ENCODE assay signal across 14 mouse cellular contexts in genomic region chr10:128142165-128142564, GRCm38 (mm10). TPM values are rescaled to one million over a fixed set of nuclear protein-coding genes. Genes with fewer than 3 reads are reported as not detected.
DNase-seq lines count a peak whose midpoint lies in the region; ATAC-seq and TF ChIP-seq lines count a peak whose summit lies in the region.
"Had no signal": no experiment of that assay in that cellular context is flagged by ENCODE, and none has a peak within 500 bp of the region (broad histone marks: within the 10 kb centered on the region; RNA-seq: fewer than 3 reads in every experiment).

No protein-coding gene starts in this region.

- no peak for DNase-seq in cerebellum, adult 2 months
- DNase-seq in cerebellum, adult 8-10 months: no peak
- peak; percentile 34 for DNase-seq in kidney, adult 2 months
- DNase-seq in thymus, postnatal 14 days: peak; percentile 26
- no peak for DNase-seq in thymus, adult 18-20 months
- DNase-seq in stomach, postnatal 0 days (ENCODE audit: low spot score): peak; percentile 39
- DNase-seq in layer of hippocampus, adult 11-12 months (ENCODE audit: low spot score): no peak
- DNase-seq: gastrocnemius, postnatal 36 days; right cerebral cortex, postnatal 25 days had no signal

- no peak for TF ChIP-seq POLR2A in cerebellum, adult 2 months (IDR thresholded peaks at IDR 0.05; ENCODE audit: borderline replicate concordance, insufficient read depth, low read length)
- TF ChIP-seq POLR2A in kidney, adult 2 months (IDR thresholded peaks at IDR 0.05; ENCODE audit: low read depth, low read length): no peak

- no peaks in the 10 kb centered on the region for H3K9me3 ChIP-seq in kidney, embryonic 14.5 days (ENCODE audit: control insufficient read depth, low read length)
- H3K9me3 ChIP-seq in stomach, postnatal 0 days (ENCODE audit: control insufficient read depth, low read length): no peaks in the 10 kb centered on the region
- H3K9me3 ChIP-seq: forebrain, embryonic 10.5 days; liver, embryonic 12.5 days; midbrain, embryonic 13.5 days; neural tube, embryonic 15.5 days had no signal

- H3K36me3 ChIP-seq in kidney, adult 2 months (ENCODE audit: control insufficient read depth, insufficient read depth, low read length): no peaks in the 10 kb centered on the region
- H3K36me3 ChIP-seq in kidney, embryonic 14.5 days (ENCODE audit: control insufficient read depth, insufficient read depth, low read length): peaks cover 63% of the 10 kb centered on the region
- H3K36me3 ChIP-seq in stomach, postnatal 0 days (ENCODE audit: control insufficient read depth, insufficient read depth, low read length): peaks cover 15% of the 10 kb centered on the region; the same call in 1 of the 2 replicates
- H3K36me3 ChIP-seq: neural tube, embryonic 15.5 days had no signal

- no peak overlapping the region for H3K4me3 ChIP-seq in cerebellum, adult 2 months (replicated peaks; ENCODE audit: insufficient read depth, low read depth, low read length)
- no peak overlapping the region for H3K4me3 ChIP-seq in kidney, adult 2 months (ENCODE audit: insufficient read depth, low read depth, low read length)
- H3K4me3 ChIP-seq in kidney, embryonic 14.5 days (ENCODE audit: low read length): no peak overlapping the region
- no peak overlapping the region for H3K4me3 ChIP-seq in stomach, postnatal 0 days (ENCODE audit: low read depth, low read length)
- H3K4me3 ChIP-seq: forebrain, embryonic 10.5 days; liver, embryonic 12.5 days; midbrain, embryonic 13.5 days; neural tube, embryonic 15.5 days had no signal

- no peak overlapping the region for H3K27ac ChIP-seq in cerebellum, adult 2 months (ENCODE audit: insufficient read depth, low read length)
- no peak overlapping the region for H3K27ac ChIP-seq in kidney, adult 2 months (ENCODE audit: insufficient read depth, low read depth, low read length)
- H3K27ac ChIP-seq in kidney, embryonic 14.5 days (ENCODE audit: low read depth, low read length): no peak overlapping the region
- H3K27ac ChIP-seq in stomach, postnatal 0 days (replicated peaks): no peak overlapping the region
- H3K27ac ChIP-seq: forebrain, embryonic 10.5 days; liver, embryonic 12.5 days; midbrain, embryonic 13.5 days; neural tube, embryonic 15.5 days had no signal

- ATAC-seq in kidney, embryonic 14.5 days (ENCODE audit: low FRiP score, low TSS enrichment): no peak
- no peak for ATAC-seq in stomach, postnatal 0 days (ENCODE audit: low FRiP score, low TSS enrichment)
- ATAC-seq: liver, embryonic 12.5 days; midbrain, embryonic 13.5 days had no signal

- no peak for TF ChIP-seq EP300 in stomach, postnatal 0 days (optimal IDR thresholded peaks at IDR 0.05)

- H3K4me2 ChIP-seq in kidney, embryonic 14.5 days (replicated peaks; ENCODE audit: low read depth, low read length): no peak overlapping the region
- H3K4me2 ChIP-seq in stomach, postnatal 0 days (replicated peaks; ENCODE audit: low read depth): no peak overlapping the region
- H3K4me2 ChIP-seq: liver, embryonic 12.5 days; midbrain, embryonic 13.5 days; neural tube, embryonic 15.5 days had no signal

- no peaks in the 10 kb centered on the region for H3K27me3 ChIP-seq in cerebellum, adult 2 months (ENCODE audit: control insufficient read depth, insufficient read depth, low read length)
- H3K27me3 ChIP-seq in kidney, adult 2 months (replicated peaks; ENCODE audit: control insufficient read depth, insufficient read depth, low read length): no peaks in the 10 kb centered on the region
- H3K27me3 ChIP-seq in kidney, embryonic 14.5 days (ENCODE audit: control insufficient read depth, insufficient read depth, low read length): no peaks in the 10 kb centered on the region
- no peaks in the 10 kb centered on the region for H3K27me3 ChIP-seq in stomach, postnatal 0 days (ENCODE audit: control insufficient read depth, insufficient read depth, low read length)
- H3K27me3 ChIP-seq: liver, embryonic 12.5 days; midbrain, embryonic 13.5 days; neural tube, embryonic 15.5 days had no signal

- WGBS in cerebellum, adult 2 months: 49% methylated on average over 2 of the region's 2 CpGs
- 59% methylated on average over 2 of the region's 2 CpGs for WGBS in kidney, adult 2 months
- WGBS in kidney, embryonic 14.5 days: 68% methylated on average over 2 of the region's 2 CpGs
- 55% methylated on average over 2 of the region's 2 CpGs for WGBS in stomach, postnatal 0 days

- peak; percentile 19; the same call in 1 of the 2 replicates for TF ChIP-seq CTCF in cerebellum, adult 2 months (IDR thresholded peaks at IDR 0.05; ENCODE audit: borderline replicate concordance, insufficient read depth, low read depth, low read length)
- peak; percentile 38; the same call in 1 of the 2 replicates for TF ChIP-seq CTCF in kidney, adult 2 months (conservative IDR thresholded peaks at IDR 0.05; ENCODE audit: insufficient read depth, insufficient read length, low read depth, low read length)
- TF ChIP-seq CTCF in stomach, postnatal 0 days (IDR thresholded peaks at IDR 0.05; ENCODE audit: low read depth): peak; percentile 66

- no peak overlapping the region for H3K9ac ChIP-seq in kidney, embryonic 14.5 days (ENCODE audit: low read depth, low read length)
- H3K9ac ChIP-seq in stomach, postnatal 0 days (ENCODE audit: low read length): no peak overlapping the region
- H3K9ac ChIP-seq: liver, embryonic 12.5 days; midbrain, embryonic 13.5 days; neural tube, embryonic 15.5 days had no signal

- no peaks in the 10 kb centered on the region for H3K4me1 ChIP-seq in cerebellum, adult 2 months (ENCODE audit: control insufficient read depth, insufficient read depth, low read length)
- H3K4me1 ChIP-seq in kidney, adult 2 months (ENCODE audit: control insufficient read depth, insufficient read depth, low read length): no peaks in the 10 kb centered on the region
- no peaks in the 10 kb centered on the region for H3K4me1 ChIP-seq in kidney, embryonic 14.5 days (ENCODE audit: control insufficient read depth, insufficient read depth, low read length)
- H3K4me1 ChIP-seq in stomach, postnatal 0 days (replicated peaks; ENCODE audit: control insufficient read depth, insufficient read depth): no peaks in the 10 kb centered on the region
- H3K4me1 ChIP-seq: forebrain, embryonic 10.5 days; liver, embryonic 12.5 days; midbrain, embryonic 13.5 days; neural tube, embryonic 15.5 days had no signal

RNA-seq across cellular contexts. Expression of gene Rbms2, which starts 37.9 kb away (rescaled TPM):
- 23.5 and 23.7 TPM in 2 replicates for polyA plus RNA-seq in cerebellum, adult 2 months (2012; rRNA removed)
- polyA plus RNA-seq in kidney, adult 2 months (2012; rRNA removed): 69.0 and 70.1 TPM in 2 replicates
- 35.6 and 36.0 TPM in 2 replicates for polyA plus RNA-seq in kidney, embryonic 14.5 days (2014; fragmentation: Nextera tagmentation; extraction: Ambion mirVana)
- 15.5 and 17.0 TPM in 2 replicates for polyA plus RNA-seq in stomach, postnatal 0 days (2015; fragmentation: Nextera tagmentation; extraction: Ambion mirVana)

RNA-seq across cellular contexts. Expression of gene Baz2a, which starts 50.8 kb away (rescaled TPM):
- 42.9 and 45.2 TPM in 2 replicates for polyA plus RNA-seq in cerebellum, adult 2 months (2012; rRNA removed)
- polyA plus RNA-seq in kidney, adult 2 months (2012; rRNA removed): 21.6 and 22.5 TPM in 2 replicates
- polyA plus RNA-seq in kidney, embryonic 14.5 days (2014; fragmentation: Nextera tagmentation; extraction: Ambion mirVana): 17.6 and 33.7 TPM in 2 replicates
- 5.5 and 7.9 TPM in 2 replicates for polyA plus RNA-seq in stomach, postnatal 0 days (2015; fragmentation: Nextera tagmentation; extraction: Ambion mirVana)

RNA-seq across cellular contexts. Expression of gene Gls2, which starts 52.1 kb away (rescaled TPM):
- polyA plus RNA-seq in cerebellum, adult 2 months (2012; rRNA removed): 68.3 and 77.7 TPM in 2 replicates
- 0.33 and 0.61 TPM in 2 replicates for polyA plus RNA-seq in kidney, adult 2 months (2012; rRNA removed)
- polyA plus RNA-seq in kidney, embryonic 14.5 days (2014; fragmentation: Nextera tagmentation; extraction: Ambion mirVana): 0.89 and 1.1 TPM in 2 replicates
- 0.53 and 0.64 TPM in 2 replicates for polyA plus RNA-seq in stomach, postnatal 0 days (2015; fragmentation: Nextera tagmentation; extraction: Ambion mirVana)

RNA-seq across cellular contexts. Expression of gene Atp5b, which starts 59.1 kb away (rescaled TPM):
- polyA plus RNA-seq in cerebellum, adult 2 months (2012; rRNA removed): 2,153 and 2,193 TPM in 2 replicates
- 4,550 and 7,521 TPM in 2 replicates for polyA plus RNA-seq in kidney, adult 2 months (2012; rRNA removed)
- 2,294 and 2,764 TPM in 2 replicates for polyA plus RNA-seq in kidney, embryonic 14.5 days (2014; fragmentation: Nextera tagmentation; extraction: Ambion mirVana)
- 2,044 and 2,075 TPM in 2 replicates for polyA plus RNA-seq in stomach, postnatal 0 days (2015; fragmentation: Nextera tagmentation; extraction: Ambion mirVana)

Comparison
In these comparisons a context has a peak if more than half of its experiments do, and no peak if none do; other contexts are left out.
1. DNase-seq: peak in kidney, adult 2 months (single experiment), thymus, postnatal 14 days (single experiment) and stomach, postnatal 0 days (single experiment); none in cerebellum, adult 2 months (0 of 2), cerebellum, adult 8-10 months (single experiment), thymus, adult 18-20 months (0 of 2) and layer of hippocampus, adult 11-12 months (single experiment).
2. RNA of gene Gls2, which starts 52.1 kb away (polyA plus RNA-seq): 68.3 to 77.7 TPM in cerebellum, adult 2 months; 0.89 to 1.1 TPM in kidney, embryonic 14.5 days, 0.53 to 0.64 TPM in stomach, postnatal 0 days and 0.33 to 0.61 TPM in kidney, adult 2 months; every median in the first group is over 10 times any median in the second.
3. Peak in every context shown above with its lines, with median percentiles within 50 percentile points of each other: CTCF ChIP-seq.